Mouse (Mus musculus) neural tube, embryonic 11.5 days (tissue): ENCODE data around the gene Etv6. TPM values are rescaled to one million over a fixed set of nuclear protein-coding genes. Genes with fewer than 3 reads are reported as not detected.

Source experiments
- ATAC-seq: fragments of 200-750 bp; cut with Nextera tagmentation; 2 replicates; pipeline ENCODE4 v1.8.0; 2017; ENCODE audit warnings: moderate number of reproducible peaks, mild to moderate bottlenecking, moderate TSS enrichment, moderate library complexity; ENCODE audit not compliant: insufficient read depth, low FRiP score, low TSS enrichment
- DNase-seq: peaks from one replicate; pipeline ENCODE4 v3.0.0-alpha.2; 2015; ENCODE audit warnings: low spot score
- H3K27ac ChIP-seq: fragments of 300-500 bp; sonication (generic); 2 replicates; pipeline ENCODE4 v1.5.1; 2014; ENCODE audit warnings: low read depth, mild to moderate bottlenecking, low read length
- H3K27me3 ChIP-seq: fragments of 300-500 bp; sonication (generic); 2 replicates; pipeline ENCODE4 v1.6.1; 2014; ENCODE audit warnings: mild to moderate bottlenecking, low read length, mixed read lengths; ENCODE audit not compliant: control insufficient read depth, insufficient read depth
- H3K36me3 ChIP-seq: fragments of 300-500 bp; sonication (generic); 2 replicates; pipeline ENCODE4 v1.6.1; 2014; ENCODE audit warnings: mild to moderate bottlenecking, low read length, moderate library complexity, mixed read lengths; ENCODE audit not compliant: control insufficient read depth, insufficient read depth
- H3K4me1 ChIP-seq: fragments of 300-500 bp; sonication (generic); 2 replicates; pipeline ENCODE4 v1.6.1; 2014; ENCODE audit warnings: low read length, mixed read lengths; ENCODE audit not compliant: control insufficient read depth, insufficient read depth
- H3K4me2 ChIP-seq: fragments of 300-500 bp; sonication (generic); 2 replicates; pipeline ENCODE4 v1.6.1; 2014; ENCODE audit warnings: low read depth, mild to moderate bottlenecking, moderate library complexity
- H3K4me3 ChIP-seq: fragments of 300-500 bp; sonication (generic); 2 replicates; pipeline ENCODE4 v1.5.1; 2014; ENCODE audit warnings: low read depth, low read length
- H3K9ac ChIP-seq: fragments of 300-500 bp; sonication (generic); 2 replicates; pipeline ENCODE4 v1.6.1; 2014; ENCODE audit warnings: mild to moderate bottlenecking, low read length
- H3K9me3 ChIP-seq: fragments of 300-500 bp; sonication (generic); 2 replicates; pipeline ENCODE4 v1.6.1; 2016; ENCODE audit warnings: low read length; ENCODE audit not compliant: control insufficient read depth
- WGBS: fragments of 180-500 bp; shearing (Covaris S2); extraction: QIAGEN DNeasy Blood & Tissue Kit; methylation state at CpG from one replicate; pipeline ENCODE4 v1.1.7; 2014; 5-methylcytosine and 5-hydroxymethylcytosine counted together
- polyA plus RNA-seq: library from polyadenylated mRNA; unstranded; fragments of >200 nt; fragmentation: Nextera tagmentation; extraction: Ambion mirVana; gene quantifications from 2 replicates; pipeline ENCODE4 v1.2.1, GENCODE M21; 2014

Etv6 gene
- polyA plus RNA-seq, 1 experiment from 2014 or later = 16.9 TPM

DNA sequence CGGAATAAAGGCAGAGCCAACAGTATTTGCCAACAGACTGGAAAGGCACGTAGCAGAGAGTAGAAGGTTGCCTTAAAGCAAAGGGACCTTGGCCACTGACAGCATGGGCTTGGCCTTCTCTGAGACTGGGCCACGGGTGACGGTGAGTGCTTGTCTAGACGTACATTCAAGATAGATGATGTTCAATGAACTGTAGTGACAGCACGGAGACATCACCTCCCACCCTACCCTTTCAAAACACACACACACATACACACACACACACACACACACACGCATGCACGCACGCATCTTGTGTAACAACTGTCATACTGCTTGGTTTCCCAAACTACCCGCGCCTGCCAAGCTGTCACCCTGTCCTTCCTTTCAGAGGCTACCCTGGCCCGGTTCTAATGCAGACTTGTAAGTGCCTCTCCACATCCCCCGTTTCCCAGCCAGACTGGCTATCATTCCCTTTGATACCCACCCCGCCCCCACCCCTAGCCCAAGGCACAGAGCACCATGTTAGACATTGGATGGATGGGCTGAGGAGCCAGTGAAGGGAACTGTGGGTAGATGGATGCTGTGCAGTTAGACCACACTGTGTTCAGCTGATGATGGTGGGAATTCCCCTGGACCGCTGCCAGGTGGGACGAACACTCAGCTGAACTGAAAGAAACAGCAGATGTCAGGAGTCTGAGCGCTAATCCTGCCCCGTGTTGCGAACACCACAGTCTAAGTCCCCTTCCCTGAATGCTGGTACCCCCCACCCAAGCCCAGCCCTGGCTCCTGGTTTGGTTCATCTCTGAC lies 172.1 kb downstream of the Etv6 start:
- peak; percentile 69 for ATAC-seq
- peak; percentile 47 for DNase-seq
- Histone ChIP-seq H3K4me1 (peaks cover 14% of the 10 kb centered on the region; the same call in 1 of the 2 replicates), H3K9ac (no peak overlapping the region), H3K9me3 (no peaks in the 10 kb centered on the region), H3K36me3 (no peaks in the 10 kb centered on the region), H3K4me3 (no peak overlapping the region), H3K4me2 (no peak overlapping the region), H3K27ac (0 out of 2 replicates have a peak overlapping the region, but pooled peaks have one; percentile 20), H3K27me3 (no peaks in the 10 kb centered on the region)
- 79% methylated on average over 19 of the region's 19 CpGs for WGBS

DNA sequence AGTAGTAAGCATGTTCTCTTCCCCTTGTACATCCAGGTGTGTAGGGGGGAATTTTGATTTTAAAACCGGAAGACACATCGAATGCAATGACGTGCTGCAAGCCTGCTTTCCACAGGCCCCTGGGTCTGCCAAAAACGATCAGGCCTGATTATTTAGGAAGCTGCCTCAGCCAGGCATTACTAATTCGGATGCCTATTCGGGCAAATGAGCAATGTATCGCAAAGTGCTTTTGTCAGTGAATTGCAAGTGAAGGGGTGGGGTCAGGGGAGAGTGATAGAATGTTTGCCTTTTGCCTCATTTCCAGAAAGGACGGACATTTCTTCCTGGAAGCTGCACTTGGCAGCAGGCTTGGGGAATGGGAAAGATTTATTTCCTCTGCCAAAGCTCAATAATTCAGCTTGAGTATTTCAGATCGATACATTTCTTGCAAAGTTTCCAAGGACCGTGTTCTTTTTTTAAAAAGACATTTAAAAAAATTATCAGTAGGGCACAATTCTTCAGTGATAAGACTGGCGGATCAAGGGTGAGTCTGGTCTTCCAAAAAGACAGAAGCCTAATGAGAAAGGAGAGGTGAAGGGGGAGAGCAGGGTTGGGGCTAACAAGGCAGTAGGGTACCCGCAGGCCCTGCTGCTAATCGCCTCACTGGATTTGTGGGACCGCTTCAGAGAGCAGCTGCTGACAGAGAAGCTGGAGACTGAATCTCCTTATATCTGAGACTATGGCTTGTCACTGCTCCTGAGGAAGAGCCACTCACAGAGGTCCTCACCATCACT lies 172.9 kb downstream of the Etv6 start:
- WGBS = 70% methylated on average over 14 of the region's 14 CpGs
- ATAC-seq = peak; percentile 48; the same call in 1 of the 2 replicates
- DNase-seq = no peak
- Histone ChIP-seq H3K27ac (0 out of 2 replicates have a peak overlapping the region, but pooled peaks have one; percentile 20), H3K4me2 (no peak overlapping the region), H3K4me1 (peaks cover 14% of the 10 kb centered on the region; the same call in 1 of the 2 replicates), H3K27me3 (no peaks in the 10 kb centered on the region), H3K36me3 (no peaks in the 10 kb centered on the region), H3K9ac (no peak overlapping the region), H3K9me3 (no peaks in the 10 kb centered on the region), H3K4me3 (no peak overlapping the region)

DNA sequence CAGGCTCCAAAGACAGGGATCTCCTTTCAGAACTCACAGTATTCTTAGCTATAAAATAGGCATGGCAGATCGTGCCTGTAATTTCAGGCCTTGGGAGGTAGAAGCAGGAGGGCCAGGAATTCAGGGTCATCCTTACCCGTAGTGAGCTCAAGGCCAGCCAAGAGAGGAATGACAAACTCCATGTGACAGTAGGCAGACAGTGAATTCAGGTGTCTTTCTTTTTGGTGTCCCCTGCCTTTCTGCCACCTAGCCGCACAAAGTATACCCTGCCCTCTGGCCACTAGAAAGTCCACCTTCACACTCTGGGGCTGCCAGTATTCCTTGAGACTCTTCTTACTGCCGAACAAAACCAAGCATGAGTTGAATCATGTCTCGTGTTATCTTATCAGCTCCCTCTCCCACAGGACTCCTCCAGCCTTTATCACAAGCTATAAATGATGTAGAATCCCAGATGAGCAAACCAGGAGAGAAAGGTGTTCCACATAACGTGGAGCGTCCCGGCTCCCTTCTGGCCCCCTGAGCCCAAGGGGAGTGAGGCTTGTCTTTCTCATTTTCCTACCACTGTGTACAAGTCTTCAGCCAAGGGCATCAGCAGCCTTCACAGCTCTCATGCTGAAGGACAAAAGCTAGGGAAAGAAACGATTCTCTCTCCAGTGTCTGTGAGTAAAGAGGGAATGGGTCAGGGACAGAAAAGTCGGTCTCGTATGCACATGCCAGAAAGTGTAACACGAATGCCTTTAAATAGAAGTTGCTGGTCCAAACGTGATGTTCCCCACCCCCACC lies 175.4 kb downstream of the Etv6 start:
- Histone ChIP-seq H3K27me3 (no peaks in the 10 kb centered on the region), H3K9ac (no peak overlapping the region), H3K4me1 (peaks cover 14% of the 10 kb centered on the region; the same call in 1 of the 2 replicates), H3K4me2 (no peak overlapping the region), H3K36me3 (no peaks in the 10 kb centered on the region), H3K4me3 (no peak overlapping the region), H3K27ac (no peak overlapping the region), H3K9me3 (no peaks in the 10 kb centered on the region)
- ATAC-seq (no peak), DNase-seq (no peak)
- WGBS = 86% methylated on average over 13 of the region's 13 CpGs

DNA sequence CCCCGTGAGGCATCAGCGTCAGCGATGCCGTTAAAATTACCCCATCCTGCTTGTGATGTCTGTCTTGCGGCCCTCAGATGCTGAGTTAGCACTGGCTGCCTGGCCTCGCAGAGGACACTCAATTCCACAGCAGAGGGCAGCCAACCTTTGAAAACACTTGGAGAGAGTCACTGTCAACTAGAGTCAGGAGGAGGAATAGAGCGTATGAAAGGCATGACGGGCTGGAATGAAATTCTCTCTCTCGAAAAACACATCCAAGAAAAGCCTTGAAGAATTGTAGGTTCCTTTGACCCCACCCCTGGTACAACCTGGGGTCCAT lies 175.9 kb downstream of the Etv6 start:
- Histone ChIP-seq H3K4me3 (no peak overlapping the region), H3K4me2 (no peak overlapping the region), H3K27me3 (no peaks in the 10 kb centered on the region), H3K9me3 (no peaks in the 10 kb centered on the region), H3K9ac (no peak overlapping the region), H3K36me3 (no peaks in the 10 kb centered on the region), H3K27ac (no peak overlapping the region), H3K4me1 (peaks cover 14% of the 10 kb centered on the region; the same call in 1 of the 2 replicates)
- DNase-seq (no peak), ATAC-seq (no peak)
- 92% methylated on average over 9 of the region's 9 CpGs for WGBS

DNA sequence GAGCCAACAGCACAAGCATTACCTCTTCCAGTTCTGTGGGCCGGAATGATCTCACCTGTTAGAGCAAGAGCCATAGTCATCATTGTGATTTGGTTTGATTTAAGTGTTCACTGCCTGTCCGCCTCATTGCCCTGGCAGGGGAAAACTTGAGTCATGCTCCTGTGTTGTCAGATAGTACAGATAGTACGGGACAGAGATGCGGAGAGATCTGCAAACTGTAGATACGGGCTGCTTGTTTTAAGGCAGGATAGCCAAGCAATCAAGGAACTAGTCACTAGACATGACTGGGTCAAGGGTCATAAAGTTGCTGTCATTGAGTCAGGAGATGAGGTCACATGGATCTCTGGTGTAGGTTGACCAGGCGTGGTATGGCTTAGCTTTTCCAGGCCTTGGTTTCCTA lies 182.2 kb downstream of the Etv6 start:
- Histone ChIP-seq H3K4me3 (no peak overlapping the region), H3K27me3 (no peaks in the 10 kb centered on the region), H3K9me3 (no peaks in the 10 kb centered on the region), H3K4me1 (no peaks in the 10 kb centered on the region), H3K9ac (no peak overlapping the region), H3K27ac (no peak overlapping the region), H3K36me3 (no peaks in the 10 kb centered on the region), H3K4me2 (no peak overlapping the region)
- no peak for ATAC-seq
- WGBS = 95% methylated on average over 6 of the region's 6 CpGs
- DNase-seq = no peak

DNA sequence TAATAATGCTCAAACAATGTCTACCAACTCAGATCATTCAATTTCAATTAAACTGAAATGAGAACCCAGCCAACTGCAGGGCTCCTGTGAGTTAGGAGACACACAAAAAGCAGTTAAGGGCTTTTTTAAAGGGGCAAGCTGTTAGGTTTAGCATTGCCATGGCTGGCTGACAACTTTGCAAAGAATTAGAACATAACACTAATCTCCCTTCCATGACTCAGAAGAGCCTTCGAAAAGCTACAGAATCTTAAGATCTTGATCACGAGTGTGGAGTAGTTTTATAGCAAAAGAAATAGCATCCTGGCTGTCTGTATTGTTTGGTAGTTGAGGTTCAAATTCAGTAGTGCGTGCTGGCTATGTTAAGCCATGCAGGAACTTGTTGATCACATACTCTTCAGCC lies 182.9 kb downstream of the Etv6 start:
- Histone ChIP-seq H3K27me3 (no peaks in the 10 kb centered on the region), H3K9me3 (no peaks in the 10 kb centered on the region), H3K36me3 (no peaks in the 10 kb centered on the region), H3K27ac (no peak overlapping the region), H3K4me3 (no peak overlapping the region), H3K4me1 (no peaks in the 10 kb centered on the region), H3K4me2 (no peak overlapping the region), H3K9ac (no peak overlapping the region)
- 88% methylated on average over 3 of the region's 3 CpGs for WGBS
- DNase-seq = no peak
- ATAC-seq = no peak

DNA sequence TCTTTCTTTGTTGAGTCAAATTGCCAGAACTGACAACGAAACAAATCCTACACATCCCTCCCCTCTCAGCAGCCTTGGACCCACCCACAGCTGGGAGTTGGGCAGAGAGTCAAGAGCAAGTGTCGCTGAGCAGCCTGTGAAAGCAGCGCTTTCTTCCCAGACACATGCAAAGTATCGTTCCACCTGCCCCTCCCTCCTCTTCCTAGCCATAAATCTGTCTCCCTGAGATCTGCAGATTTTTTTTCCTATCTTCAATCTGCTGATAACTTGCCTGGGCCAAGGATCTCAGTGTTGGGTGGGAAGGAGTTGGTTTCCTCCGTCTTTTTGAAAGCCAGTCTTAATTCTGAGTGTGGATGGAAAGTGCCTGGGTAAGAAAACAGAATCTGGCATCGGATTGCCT lies 183.9 kb downstream of the Etv6 start:
- no peak overlapping the region for H3K4me3 ChIP-seq
- WGBS = 50% methylated on average over 6 of the region's 6 CpGs
- no peak for ATAC-seq
- no peaks in the 10 kb centered on the region for H3K9me3 ChIP-seq
- no peaks in the 10 kb centered on the region for H3K36me3 ChIP-seq
- no peak for DNase-seq
- no peaks in the 10 kb centered on the region for H3K27me3 ChIP-seq
- H3K4me2 ChIP-seq = no peak overlapping the region
- H3K27ac ChIP-seq = no peak overlapping the region
- no peaks in the 10 kb centered on the region for H3K4me1 ChIP-seq
- H3K9ac ChIP-seq = no peak overlapping the region

DNA sequence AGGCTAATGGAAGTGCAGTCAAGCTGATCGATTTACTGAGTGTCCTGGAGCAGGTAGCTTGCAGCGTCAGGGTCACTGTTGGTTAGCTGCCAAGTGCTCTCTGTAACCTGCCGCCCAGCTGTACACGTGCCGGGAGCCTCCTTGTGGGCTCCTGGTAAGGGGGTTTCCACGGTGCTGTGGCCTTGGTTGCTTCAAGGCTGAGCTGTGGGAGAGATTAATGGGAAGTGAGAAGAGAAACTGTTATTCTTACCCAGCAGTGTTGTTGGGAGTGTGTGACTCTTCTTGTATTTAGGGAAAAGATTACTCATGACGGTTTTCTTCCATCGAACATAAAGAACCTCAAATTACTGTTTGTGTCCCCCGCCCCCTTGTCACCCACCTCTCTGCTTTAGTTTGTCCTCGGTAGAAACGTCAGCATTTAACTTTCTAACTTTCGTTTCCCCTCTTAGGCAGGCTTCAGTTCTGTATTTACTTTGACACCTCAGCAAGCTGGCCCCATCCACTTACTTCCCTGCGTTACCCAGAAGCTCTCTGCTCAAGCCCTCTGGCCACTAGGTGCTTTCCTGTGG lies 184.8 kb downstream of the Etv6 start:
- no peak for ATAC-seq
- 73% methylated on average over 13 of the region's 13 CpGs for WGBS

More for the DNA sequence above, 184.8 kb downstream of the Etv6 start:
- Histone ChIP-seq H3K9me3 (no peaks in the 10 kb centered on the region), H3K4me1 (no peaks in the 10 kb centered on the region), H3K4me2 (no peak overlapping the region), H3K4me3 (no peak overlapping the region), H3K9ac (no peak overlapping the region), H3K36me3 (no peaks in the 10 kb centered on the region), H3K27ac (no peak overlapping the region), H3K27me3 (no peaks in the 10 kb centered on the region)
- no peak for DNase-seq
